Mouse (Mus musculus) liver, adult 2 months (tissue): ENCODE data around the gene Ubqln1. TPM values are rescaled to one million over a fixed set of nuclear protein-coding genes. Genes with fewer than 3 reads are reported as not detected.
A peak's percentile ranks its signal among the peaks of the same experiment; 100 is the strongest.

Experiments
- DNase-seq: peaks from one replicate; pipeline ENCODE4 v3.0.0-alpha.2; 2011; ENCODE audit warnings: low read depth, low spot score; ENCODE audit errors: extremely low read depth
- H3K27ac ChIP-seq: fragments of 200-500 bp; replicated peaks from 2 replicates; pipeline ENCODE4 v1.5.1; 2012; ENCODE audit warnings: low read depth, mild to moderate bottlenecking, control low read depth, inconsistent platforms, low read length; ENCODE audit not compliant: insufficient read depth
- H3K27me3 ChIP-seq: fragments of 200-500 bp; 2 replicates; pipeline ENCODE4 v1.6.1; 2012; ENCODE audit warnings: mild to moderate bottlenecking, moderate library complexity, low read length, inconsistent platforms; ENCODE audit not compliant: control insufficient read depth, insufficient read depth
- H3K36me3 ChIP-seq: fragments of 200-500 bp; 2 replicates; pipeline ENCODE4 v1.6.1; 2012; ENCODE audit warnings: low read length, inconsistent platforms; ENCODE audit not compliant: control insufficient read depth, insufficient read depth
- H3K4me1 ChIP-seq: fragments of 200-500 bp; 2 replicates; pipeline ENCODE4 v1.6.1; 2011; ENCODE audit warnings: low read length; ENCODE audit not compliant: control insufficient read depth, insufficient read depth
- H3K4me3 ChIP-seq: fragments of 200-500 bp; 2 replicates; pipeline ENCODE4 v1.5.1; 2011; ENCODE audit warnings: low read depth, mild to moderate bottlenecking, control low read depth, low read length, moderate library complexity; ENCODE audit not compliant: insufficient read depth
- H3K79me2 ChIP-seq: fragments of 200-500 bp; 2 replicates; pipeline ENCODE4 v1.6.1; 2012; ENCODE audit warnings: inconsistent platforms, mild to moderate bottlenecking, low read length, moderate library complexity; ENCODE audit not compliant: control insufficient read depth, insufficient read depth
- H3K9ac ChIP-seq: fragments of 200-500 bp; 2 replicates; pipeline ENCODE4 v1.6.1; 2012; ENCODE audit warnings: low read depth, mild to moderate bottlenecking, control low read depth, inconsistent platforms, low read length
- CTCF ChIP-seq: fragments of 200-500 bp; IDR thresholded peaks from 2 replicates; pipeline ENCODE4 v1.5.1; 2011; ENCODE audit warnings: low read depth, low read length, control low read depth
- POLR2A ChIP-seq: fragments of 200-500 bp; IDR thresholded peaks from 2 replicates; pipeline ENCODE4 v1.6.1; 2011; ENCODE audit warnings: low read length, control low read depth; ENCODE audit not compliant: insufficient read depth; ENCODE audit errors: extremely low read depth
- WGBS: fragments of 180-500 bp; shearing (Covaris S2); methylation state at CpG from one replicate; pipeline ENCODE4 v1.1.7; 2018; 5-methylcytosine and 5-hydroxymethylcytosine counted together
- polyA plus RNA-seq: library from polyadenylated mRNA; depleted of rRNA; stranded (reverse); fragments of >200 nt; gene quantifications from 2 replicates; pipeline ENCODE4 v1.2.3, GENCODE M21; 2012
- total RNA-seq: library from RNA; depleted of rRNA; stranded (reverse); fragments of >200 nt; gene quantifications from 2 replicates; pipeline ENCODE4 v1.2.3, GENCODE M21; 2014

Gene Ubqln1
- total and polyA plus RNA-seq, 2 experiments: 77.4 to 119 TPM

DNA sequence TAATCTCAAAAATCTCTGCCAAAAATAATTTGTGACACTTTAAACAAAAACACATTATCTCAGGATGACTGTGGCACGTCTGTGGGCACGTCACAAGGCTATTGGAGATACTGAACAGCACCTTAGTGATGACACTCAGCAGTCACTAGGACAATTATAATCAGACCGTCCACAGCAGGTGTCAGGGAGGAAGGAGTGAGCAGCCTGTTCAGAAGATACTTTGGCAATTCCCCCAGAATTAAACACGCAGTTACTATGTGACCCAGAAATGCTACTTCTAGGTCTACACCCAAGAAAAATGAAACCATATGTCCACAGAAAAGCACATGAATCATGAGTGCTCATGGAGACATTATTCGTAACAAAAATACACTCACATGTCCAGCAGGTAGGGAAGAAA lies 5.0 kb downstream of the Ubqln1 start:
- Histone ChIP-seq H3K36me3 (no peaks in the 10 kb centered on the region), H3K4me3 (no peak overlapping the region), H3K79me2 (peaks cover 56% of the 10 kb centered on the region), H3K27ac (no peak overlapping the region), H3K27me3 (no peaks in the 10 kb centered on the region), H3K4me1 (peaks cover 40% of the 10 kb centered on the region), H3K9ac (no peak overlapping the region)
- 23% methylated on average over 5 of the region's 5 CpGs for WGBS
- TF ChIP-seq POLR2A (no peak), CTCF (no peak)
- peak; percentile 52 for DNase-seq

DNA sequence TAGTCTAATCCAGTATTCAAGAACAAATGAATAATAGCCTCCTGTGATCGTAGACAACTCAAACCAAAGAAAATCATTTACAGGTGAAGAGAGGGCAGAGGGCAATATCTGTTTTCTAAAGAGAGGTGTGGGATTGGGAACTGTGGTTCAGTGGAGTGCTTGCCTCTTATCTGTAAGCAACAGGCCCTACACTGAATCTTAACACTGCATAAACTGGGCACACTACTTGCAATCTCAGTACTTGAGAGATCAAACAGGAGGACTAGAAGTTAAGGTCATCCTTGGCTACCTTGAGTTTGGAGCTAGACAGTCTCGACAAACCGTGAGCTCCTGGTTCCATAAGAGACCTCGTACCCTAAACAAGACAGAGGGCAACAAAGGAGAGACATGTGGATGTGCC lies 9.4 kb downstream of the Ubqln1 start:
- Histone ChIP-seq H3K27ac (peak overlapping the region; percentile 56), H3K79me2 (peaks cover 60% of the 10 kb centered on the region), H3K4me1 (peaks cover 35% of the 10 kb centered on the region), H3K9ac (no peak overlapping the region), H3K36me3 (no peaks in the 10 kb centered on the region), H3K27me3 (no peaks in the 10 kb centered on the region), H3K4me3 (no peak overlapping the region)
- 58% methylated on average over 4 of the region's 4 CpGs for WGBS
- TF ChIP-seq CTCF (no peak), POLR2A (no peak)
- no peak for DNase-seq

DNA sequence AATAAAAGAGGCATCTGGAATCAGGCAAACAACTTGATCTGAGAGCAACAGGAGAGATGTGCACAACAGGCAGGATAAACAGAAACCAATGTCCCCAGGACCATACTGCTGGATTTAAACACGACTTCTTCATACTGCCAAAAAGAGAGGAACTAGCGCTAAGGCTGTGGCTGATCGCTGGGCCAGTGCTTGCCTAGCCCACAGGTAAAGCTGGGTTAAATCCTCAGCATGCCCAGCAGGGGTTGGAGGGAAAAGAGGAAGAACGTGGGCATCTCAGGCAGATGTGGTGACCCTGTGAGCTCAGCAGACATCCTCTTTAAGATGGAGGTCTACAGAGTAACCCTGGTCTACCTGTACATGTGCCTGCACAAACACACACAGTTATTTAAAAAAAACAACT lies 10.5 kb downstream of the Ubqln1 start:
- DNase-seq: no peak
- H3K36me3 ChIP-seq: no peaks in the 10 kb centered on the region
- no peak overlapping the region for H3K9ac ChIP-seq
- H3K27ac ChIP-seq: no peak overlapping the region
- no peak overlapping the region for H3K4me3 ChIP-seq
- H3K4me1 ChIP-seq: peaks cover 28% of the 10 kb centered on the region
- no peak for TF ChIP-seq CTCF
- no peaks in the 10 kb centered on the region for H3K27me3 ChIP-seq
- peaks cover 60% of the 10 kb centered on the region for H3K79me2 ChIP-seq
- WGBS: 41% methylated on average over 4 of the region's 4 CpGs

DNA sequence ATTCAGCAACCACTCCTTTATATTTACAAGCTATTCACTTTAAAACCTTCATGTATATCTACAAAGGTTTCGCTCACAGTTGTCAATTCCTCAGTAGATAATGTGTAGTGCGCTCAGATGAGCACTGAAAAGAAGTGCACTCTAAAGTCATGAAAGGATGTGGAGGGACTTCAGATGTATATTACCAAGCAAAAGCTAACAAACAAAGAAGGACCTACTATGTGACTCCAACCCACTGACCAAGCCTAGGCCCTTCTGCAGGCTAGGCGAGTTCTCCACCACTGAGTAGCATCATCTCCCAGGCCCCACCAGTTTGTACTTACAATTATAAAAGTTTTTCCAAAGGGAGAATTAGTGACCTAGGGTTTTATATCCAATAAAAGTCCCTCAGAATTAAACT lies 11.3 kb downstream of the Ubqln1 start:
- H3K4me3 ChIP-seq: no peak overlapping the region
- TF ChIP-seq CTCF (no peak), POLR2A (no peak)
- 93% methylated on average over 3 of the region's 3 CpGs for WGBS

DNA sequence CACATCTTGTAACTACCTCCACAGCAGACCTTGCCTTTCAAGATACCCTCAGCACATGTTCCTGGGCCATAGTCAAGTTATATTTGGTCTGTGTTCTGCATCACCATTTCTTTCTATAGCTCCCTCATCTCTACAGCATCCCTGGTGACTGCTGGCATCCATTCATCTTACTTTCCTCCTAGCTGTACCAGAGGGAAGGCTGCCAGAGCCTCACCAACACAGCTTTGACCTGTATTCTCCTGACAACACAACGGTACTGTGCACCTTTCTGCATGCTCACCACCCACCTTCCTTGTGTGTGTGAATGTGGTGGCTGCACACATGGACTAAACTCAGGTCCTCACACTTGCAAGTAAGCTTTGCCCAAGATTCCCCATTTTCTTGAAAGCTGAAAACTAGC lies 12.6 kb downstream of the Ubqln1 start:
- 14% methylated on average over 1 of the region's 1 CpGs for WGBS
- TF ChIP-seq POLR2A: no peak
- TF ChIP-seq CTCF: no peak
- Histone ChIP-seq H3K9ac (no peak overlapping the region), H3K79me2 (peaks cover 57% of the 10 kb centered on the region), H3K27me3 (no peaks in the 10 kb centered on the region), H3K4me1 (peaks cover 25% of the 10 kb centered on the region), H3K4me3 (no peak overlapping the region), H3K36me3 (no peaks in the 10 kb centered on the region), H3K27ac (no peak overlapping the region)
- DNase-seq: no peak

More for the DNA sequence above, 11.3 kb downstream of the Ubqln1 start:
- no peak for DNase-seq
- Histone ChIP-seq H3K27ac (no peak overlapping the region), H3K79me2 (peaks cover 63% of the 10 kb centered on the region), H3K4me1 (peaks cover 21% of the 10 kb centered on the region), H3K9ac (no peak overlapping the region), H3K36me3 (no peaks in the 10 kb centered on the region), H3K27me3 (no peaks in the 10 kb centered on the region)

DNA sequence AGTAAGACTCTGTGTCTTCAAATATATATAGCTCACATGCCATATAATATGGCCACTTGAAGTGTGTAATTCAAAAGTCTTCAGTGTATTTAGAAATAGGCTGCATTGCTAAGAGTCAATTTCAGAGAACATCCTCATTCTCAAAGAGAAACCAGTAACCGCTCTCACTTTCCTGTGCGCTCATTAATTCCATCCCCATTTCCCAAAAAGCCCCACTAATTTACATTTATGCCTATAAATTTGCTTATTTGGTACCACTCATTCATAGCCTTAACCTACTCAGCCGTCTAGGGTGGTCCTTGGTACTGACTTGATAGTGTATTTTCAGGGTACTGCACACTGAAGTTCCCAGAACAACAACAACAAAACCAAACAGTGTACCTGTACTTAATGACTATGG lies 13.5 kb downstream of the Ubqln1 start:
- Histone ChIP-seq H3K4me3 (no peak overlapping the region), H3K4me1 (peaks cover 30% of the 10 kb centered on the region), H3K27me3 (no peaks in the 10 kb centered on the region), H3K36me3 (no peaks in the 10 kb centered on the region), H3K79me2 (peaks cover 58% of the 10 kb centered on the region), H3K9ac (no peak overlapping the region), H3K27ac (no peak overlapping the region)
- DNase-seq: no peak
- TF ChIP-seq POLR2A (no peak), CTCF (no peak)
- 91% methylated on average over 3 of the region's 3 CpGs for WGBS
